Mouse (Mus musculus) spleen, adult 2 months (tissue): Measurements from ENCODE around the gene Entpd7.

Source experiments
- CTCF ChIP-seq: fragments of 200-500 bp; IDR thresholded peaks from 2 replicates; pipeline ENCODE4 v1.5.1; 2011; ENCODE audit warnings: mild to moderate bottlenecking, inconsistent platforms; ENCODE audit not compliant: insufficient read depth, insufficient read length, insufficient replicate concordance; ENCODE audit errors: extremely low read depth
- POLR2A ChIP-seq: fragments of 200-500 bp; IDR thresholded peaks from 2 replicates; pipeline ENCODE4 v1.6.1; 2011; ENCODE audit warnings: low read depth, low read length, inconsistent platforms

DNA sequence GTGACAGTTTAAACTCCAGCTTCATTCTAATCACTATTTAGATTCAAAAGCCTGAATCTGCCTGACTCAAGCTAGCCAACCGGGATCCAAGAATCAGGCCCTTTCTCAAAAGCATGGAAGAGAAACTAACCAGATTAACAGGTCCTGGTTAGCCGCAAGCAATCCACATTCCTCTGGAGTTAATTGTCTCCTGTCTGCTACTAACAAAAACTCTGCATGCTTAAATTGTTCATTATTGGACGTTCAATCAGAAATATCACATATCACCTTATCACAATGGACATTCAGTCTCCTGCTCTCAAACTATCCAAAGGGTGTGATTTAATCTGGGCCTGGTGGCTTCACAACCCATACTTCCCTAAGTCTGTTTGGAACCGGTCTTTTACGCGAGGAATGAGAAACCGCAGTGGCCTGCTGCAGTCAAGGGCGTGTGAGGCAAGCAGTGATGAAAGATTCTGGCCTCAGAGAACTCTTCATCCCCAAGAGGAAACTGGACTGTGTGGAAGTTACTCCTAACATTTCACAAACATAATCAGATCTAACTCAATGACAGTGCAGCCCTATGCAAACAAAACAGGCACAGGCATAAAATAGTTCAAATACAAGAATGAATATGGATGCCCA lies 20.2 kb upstream of the Entpd7 start:
- TF ChIP-seq CTCF (no peak), POLR2A (no peak)
